Mouse (Mus musculus) megakaryocyte, adult 5-6 weeks (primary cell): ENCODE measurements around the gene Zfp987. TPM values are rescaled to one million over a fixed set of nuclear protein-coding genes. Genes with fewer than 3 reads are reported as not detected.

ENCODE experiments used
- ATAC-seq: 2 replicates; pipeline ENCODE4 v1.8.0; 2016; ENCODE audit warnings: mild to moderate bottlenecking, inconsistent platforms; ENCODE audit not compliant: poor library complexity, severe bottlenecking
- total RNA-seq, 2 experiments: library from RNA; stranded (forward) in 1 of 2; stranded (reverse) in 1 of 2; fragments of 153-499, 151-499 nt in 1 of 2; fragments of 221-1000, 200-1000 nt in 1 of 2; gene quantifications; 2 replicates each; pipeline versions ENCODE4 v1.2.3 to v1.2.4; 2015 to 2017

Gene Zfp987
- total RNA-seq, 2 experiments from 2014 or later, result 0.31 to 0.92 TPM

DNA sequence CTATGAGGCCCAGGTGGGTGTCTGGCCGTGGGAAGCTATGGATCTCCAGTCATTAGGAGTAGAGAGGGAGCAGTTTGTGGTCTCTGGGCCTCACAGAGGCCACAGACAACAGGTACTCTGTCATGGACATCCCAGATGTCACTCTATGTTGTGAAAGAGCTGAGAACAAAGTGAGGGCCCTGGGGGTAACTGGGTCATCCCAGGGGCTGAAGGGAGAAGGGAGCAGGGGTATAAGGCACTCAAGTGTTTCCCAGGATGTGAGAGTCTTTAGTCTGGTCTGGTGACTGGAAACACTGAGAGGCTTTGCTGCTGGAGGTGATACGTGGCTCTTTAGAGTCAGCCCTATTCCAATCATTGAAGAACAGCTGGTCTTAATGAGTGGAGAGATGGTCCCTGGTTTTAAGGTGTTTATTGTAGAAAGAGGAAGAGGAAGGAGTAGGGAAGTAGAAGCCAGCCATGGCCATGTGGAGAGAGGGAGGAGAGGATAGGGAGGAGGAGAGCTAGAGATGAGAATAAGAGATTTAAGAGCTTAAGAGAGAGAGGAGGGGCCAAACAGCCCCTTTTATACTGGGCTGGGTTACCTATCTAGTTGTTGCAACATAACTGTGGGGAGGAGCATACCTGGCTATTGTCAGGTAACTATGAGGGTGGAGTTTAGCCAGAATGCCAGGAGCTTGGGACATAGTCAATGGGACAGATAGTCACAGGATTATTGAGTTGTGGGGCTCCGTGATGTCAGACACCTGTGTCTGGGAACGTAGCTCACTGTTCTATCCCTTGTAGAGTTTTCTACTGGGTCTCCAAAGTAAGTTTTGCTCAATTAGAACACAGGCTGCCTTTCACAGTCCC, 76.5 kb downstream of the Zfp987 start:
- ATAC-seq, result peak; percentile 30

Other genes with a start within 250 kb of the Zfp987 start
- gene Zfp986, start 228.5 kb upstream of the Zfp987 start, total RNA-seq (2015), result not detected in 2 replicates
- not detected in 2 replicates for gene Zfp986, start 228.5 kb upstream of the Zfp987 start, total RNA-seq (2017)
- not detected in 2 replicates for gene Zfp600, start 59.5 kb downstream of the Zfp987 start, total RNA-seq (2015)
- not detected in 2 replicates for gene Zfp600, start 59.5 kb downstream of the Zfp987 start, total RNA-seq (2017)